Mouse (Mus musculus): Measurements from ENCODE around the gene Cd52.

- TF ChIP-seq CTCF (IDR thresholded peaks at IDR 0.05; ENCODE audit: low read depth) (no peak), EP300 (optimal IDR thresholded peaks at IDR 0.05) (no peak)
Measured at GRCm38 (mm10) chr4:134114038-134114437, 19.2 kb upstream of the Cd52 start.

Data from stomach, postnatal 0 days (tissue).